In the genomic region with DNA sequence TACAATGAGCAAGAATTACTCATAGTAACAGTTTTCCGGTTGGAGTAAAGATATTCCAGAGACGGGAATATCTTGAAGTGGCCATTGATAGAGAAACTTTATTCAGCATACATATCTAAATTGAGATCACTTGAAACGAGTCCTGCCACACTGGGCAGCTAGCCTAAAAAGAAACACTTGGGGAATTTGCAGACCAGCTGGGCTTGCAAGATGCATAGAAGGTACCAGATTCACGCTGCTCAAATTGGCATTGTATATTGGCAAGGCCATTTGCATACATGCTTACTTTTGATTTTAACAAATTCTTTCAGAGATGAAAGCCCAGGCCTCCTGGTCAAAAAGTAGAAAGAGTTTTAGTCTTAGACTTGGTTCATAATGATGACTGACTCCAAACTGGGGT, we compare ENCODE assay signal across 18 mouse cellular contexts.
DNase-seq lines count a peak whose midpoint lies in the region; ATAC-seq and TF ChIP-seq lines count a peak whose summit lies in the region.
"Had no signal": no experiment of that assay in that cellular context is flagged by ENCODE, and none has a peak within 500 bp of the region (broad histone marks: within the 10 kb centered on the region; RNA-seq: fewer than 3 reads in every experiment).

No protein-coding gene starts in this region.

- H3K9ac ChIP-seq in hindbrain, postnatal 0 days (replicated peaks; ENCODE audit: low read length): no peak overlapping the region
- no peak overlapping the region for H3K9ac ChIP-seq in hindbrain, embryonic 14.5 days
- H3K9ac ChIP-seq in midbrain, embryonic 16.5 days (ENCODE audit: low read depth, low read length): no peak overlapping the region
- H3K9ac ChIP-seq: heart, embryonic 15.5 days; intestine, embryonic 15.5 days; limb, embryonic 15.5 days; liver, postnatal 0 days; midbrain, embryonic 12.5 days had no signal

- intact Hi-C loops in left cerebral cortex, postnatal 36 days (cut with DNase I): no loop called here
- intact Hi-C loops in heart, postnatal 10 days (cut with DNase I): no loop called here

- no peak overlapping the region for H3K27ac ChIP-seq in hindbrain, postnatal 0 days
- no peak overlapping the region for H3K27ac ChIP-seq in hindbrain, embryonic 14.5 days
- no peak overlapping the region for H3K27ac ChIP-seq in midbrain, embryonic 16.5 days (ENCODE audit: low read length)
- H3K27ac ChIP-seq: intestine, embryonic 15.5 days; midbrain, embryonic 12.5 days had no signal

- H3K9me3 ChIP-seq in hindbrain, postnatal 0 days (ENCODE audit: low read length): no peaks in the 10 kb centered on the region
- H3K9me3 ChIP-seq in hindbrain, embryonic 14.5 days (ENCODE audit: control insufficient read depth, low read length): no peaks in the 10 kb centered on the region
- H3K9me3 ChIP-seq in midbrain, embryonic 16.5 days (replicated peaks; ENCODE audit: control insufficient read depth, low read length, poor library complexity, severe bottlenecking): no peaks in the 10 kb centered on the region
- H3K9me3 ChIP-seq: heart, embryonic 15.5 days; intestine, embryonic 15.5 days; limb, embryonic 15.5 days; midbrain, embryonic 12.5 days had no signal

- TF ChIP-seq CTCF in hindbrain, postnatal 0 days (IDR thresholded peaks at IDR 0.05; ENCODE audit: low read depth): no peak

- peak; percentile 39 for DNase-seq in cerebellum, adult 9-10 months
- DNase-seq in cerebellum, adult 11 months: no peak
- DNase-seq in hindbrain, postnatal 0 days (ENCODE audit: low spot score): peak; percentile 18
- no peak for DNase-seq in hindbrain, embryonic 14.5 days (ENCODE audit: low spot score)
- DNase-seq in MN1 (ENCODE audit: low spot score): peak; percentile 18
- DNase-seq in left cerebral cortex, postnatal 36 days (ENCODE audit: low spot score in 2 of 2): peak; percentile 39 to 50
- DNase-seq in heart, postnatal 10 days: no peak
- DNase-seq: gastrocnemius, postnatal 36 days; liver, postnatal 0 days; lung, postnatal 4 days; retina, postnatal 1 day; thymus, postnatal 36 days had no signal

- no peaks in the 10 kb centered on the region for H3K36me3 ChIP-seq in hindbrain, postnatal 0 days (ENCODE audit: insufficient read depth, low read length)
- peaks cover 3% of the 10 kb centered on the region; the same call in 1 of the 2 replicates for H3K36me3 ChIP-seq in hindbrain, embryonic 14.5 days (replicated peaks; ENCODE audit: control insufficient read depth, insufficient read depth)
- no peaks in the 10 kb centered on the region for H3K36me3 ChIP-seq in midbrain, embryonic 16.5 days (ENCODE audit: control insufficient read depth, insufficient read depth, low read length)
- H3K36me3 ChIP-seq: heart, embryonic 15.5 days; intestine, embryonic 15.5 days; midbrain, embryonic 12.5 days had no signal

- H3K4me2 ChIP-seq in hindbrain, postnatal 0 days (ENCODE audit: low read depth, low read length): no peak overlapping the region
- H3K4me2 ChIP-seq in hindbrain, embryonic 14.5 days (replicated peaks): no peak overlapping the region
- no peak overlapping the region for H3K4me2 ChIP-seq in midbrain, embryonic 16.5 days (ENCODE audit: low read length)
- H3K4me2 ChIP-seq: heart, embryonic 15.5 days; intestine, embryonic 15.5 days; limb, embryonic 15.5 days; midbrain, embryonic 12.5 days had no signal

- ATAC-seq in hindbrain, postnatal 0 days: no peak
- ATAC-seq in hindbrain, embryonic 14.5 days (ENCODE audit: low FRiP score): no peak
- ATAC-seq in midbrain, embryonic 16.5 days: no peak
- ATAC-seq: intestine, embryonic 15.5 days; liver, postnatal 0 days had no signal

- H3K4me3 ChIP-seq in hindbrain, postnatal 0 days (ENCODE audit: low read length): no peak overlapping the region
- H3K4me3 ChIP-seq in hindbrain, embryonic 14.5 days (replicated peaks; ENCODE audit: low read length): no peak overlapping the region
- H3K4me3 ChIP-seq in midbrain, embryonic 16.5 days (ENCODE audit: low read depth, low read length): no peak overlapping the region
- H3K4me3 ChIP-seq: heart, embryonic 15.5 days; intestine, embryonic 15.5 days; limb, embryonic 15.5 days; midbrain, embryonic 12.5 days; myocyte had no signal

- peaks cover 4% of the 10 kb centered on the region; the same call in 1 of the 2 replicates for H3K4me1 ChIP-seq in hindbrain, postnatal 0 days (ENCODE audit: insufficient read depth, low read length)
- H3K4me1 ChIP-seq in hindbrain, embryonic 14.5 days (replicated peaks; ENCODE audit: control insufficient read depth, insufficient read depth, low read length): peaks cover 5% of the 10 kb centered on the region; the same call in 1 of the 2 replicates
- no peaks in the 10 kb centered on the region for H3K4me1 ChIP-seq in midbrain, embryonic 16.5 days (ENCODE audit: control insufficient read depth, insufficient read depth, low read length)
- H3K4me1 ChIP-seq: intestine, embryonic 15.5 days had no signal

- H3K27me3 ChIP-seq in hindbrain, postnatal 0 days (ENCODE audit: insufficient read depth, low read length): no peaks in the 10 kb centered on the region
- H3K27me3 ChIP-seq in hindbrain, embryonic 14.5 days (ENCODE audit: control insufficient read depth, insufficient read depth, low read length): no peaks in the 10 kb centered on the region
- H3K27me3 ChIP-seq in midbrain, embryonic 16.5 days (ENCODE audit: control insufficient read depth, insufficient read depth, low read depth, low read length): no peaks in the 10 kb centered on the region
- H3K27me3 ChIP-seq: intestine, embryonic 15.5 days; limb, embryonic 15.5 days; midbrain, embryonic 12.5 days had no signal

- 56% methylated on average over 4 of the region's 4 CpGs for WGBS in hindbrain, postnatal 0 days
- 72% methylated on average over 4 of the region's 4 CpGs for WGBS in hindbrain, embryonic 14.5 days
- WGBS in midbrain, embryonic 16.5 days: 79% methylated on average over 4 of the region's 4 CpGs

Comparison
In these comparisons a context has a peak if more than half of its experiments do, and no peak if none do; other contexts are left out.
1. DNase-seq: peak in cerebellum, adult 9-10 months (single experiment), hindbrain, postnatal 0 days (single experiment), MN1 (single experiment) and left cerebral cortex, postnatal 36 days (2 of 2); none in cerebellum, adult 11 months (single experiment), hindbrain, embryonic 14.5 days (single experiment) and heart, postnatal 10 days (0 of 2).